Mouse (Mus musculus): ENCODE data around the gene Cgref1. TPM values are rescaled to one million over a fixed set of nuclear protein-coding genes. Genes with fewer than 3 reads are reported as not detected.

Gene Cgref1
- total RNA-seq, 1 experiment from 2014 or later, result not detected

DNA sequence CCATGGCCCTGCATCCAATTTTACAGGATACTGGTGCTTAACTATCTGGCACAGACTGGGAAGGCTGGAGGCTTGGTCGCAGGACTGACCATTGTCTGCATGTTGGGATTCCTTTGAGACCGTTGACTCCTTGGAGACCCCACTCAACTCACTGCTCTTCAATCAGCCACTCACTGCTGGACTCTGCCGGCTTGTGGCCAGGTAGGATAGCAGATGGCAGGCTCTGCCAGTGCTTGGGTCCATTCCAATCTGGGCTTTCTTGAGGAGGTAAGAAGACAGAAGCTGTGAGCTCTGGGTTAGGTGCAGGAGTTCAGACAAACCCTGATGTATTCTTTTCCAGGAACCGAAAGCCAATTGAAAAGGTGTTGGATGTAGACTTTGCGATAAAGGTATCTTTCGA lies 8.7 kb upstream of the Cgref1 start:
- no peak for ATAC-seq (replicated peaks in 1 of 2; ENCODE audit: insufficient read depth in 1 of 2, low FRiP score in 2 of 2, low TSS enrichment in 1 of 2, low read depth in 1 of 2, poor library complexity in 2 of 2, severe bottlenecking in 2 of 2)

GRCm38 (mm10) chr5:30952551-30952950 lies 7.2 kb upstream of the Cgref1 start:
- ATAC-seq (replicated peaks in 1 of 2; ENCODE audit: insufficient read depth in 1 of 2, low FRiP score in 2 of 2, low TSS enrichment in 1 of 2, low read depth in 1 of 2, poor library complexity in 2 of 2, severe bottlenecking in 2 of 2), result no peak

GRCm38 (mm10) chr5:30951706-30952105 lies 6.3 kb upstream of the Cgref1 start:
- no peak for ATAC-seq (replicated peaks in 1 of 2; ENCODE audit: insufficient read depth in 1 of 2, low FRiP score in 2 of 2, low TSS enrichment in 1 of 2, low read depth in 1 of 2, poor library complexity in 2 of 2, severe bottlenecking in 2 of 2)

DNA sequence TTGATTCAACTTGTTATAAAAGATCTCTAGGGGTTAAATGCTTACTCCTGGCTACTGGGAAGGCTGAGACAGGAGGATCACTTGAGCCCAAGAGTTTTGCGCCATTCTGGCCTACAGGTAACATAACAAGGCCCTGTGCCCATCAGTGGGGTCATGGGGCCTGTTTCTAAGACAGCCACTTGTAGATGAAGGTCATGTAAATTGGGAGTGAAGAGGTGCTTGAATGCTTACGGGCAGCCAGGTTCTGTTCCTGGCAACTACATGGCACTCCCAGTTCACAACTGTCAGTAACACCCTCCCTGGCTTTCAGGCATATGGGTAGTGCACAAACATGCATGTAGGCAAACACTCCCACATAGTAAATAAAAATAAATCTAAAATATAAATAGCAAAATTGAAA lies 5.5 kb upstream of the Cgref1 start:
- no peak for ATAC-seq (replicated peaks in 1 of 2; ENCODE audit: insufficient read depth in 1 of 2, low FRiP score in 2 of 2, low TSS enrichment in 1 of 2, low read depth in 1 of 2, poor library complexity in 2 of 2, severe bottlenecking in 2 of 2)

- ATAC-seq (replicated peaks in 1 of 2; ENCODE audit: insufficient read depth in 1 of 2, low FRiP score in 2 of 2, low TSS enrichment in 1 of 2, low read depth in 1 of 2, poor library complexity in 2 of 2, severe bottlenecking in 2 of 2), result no peak
These were observed 5.1 kb upstream of the Cgref1 start for GRCm38 (mm10) chr5:30950451-30950850.

DNA sequence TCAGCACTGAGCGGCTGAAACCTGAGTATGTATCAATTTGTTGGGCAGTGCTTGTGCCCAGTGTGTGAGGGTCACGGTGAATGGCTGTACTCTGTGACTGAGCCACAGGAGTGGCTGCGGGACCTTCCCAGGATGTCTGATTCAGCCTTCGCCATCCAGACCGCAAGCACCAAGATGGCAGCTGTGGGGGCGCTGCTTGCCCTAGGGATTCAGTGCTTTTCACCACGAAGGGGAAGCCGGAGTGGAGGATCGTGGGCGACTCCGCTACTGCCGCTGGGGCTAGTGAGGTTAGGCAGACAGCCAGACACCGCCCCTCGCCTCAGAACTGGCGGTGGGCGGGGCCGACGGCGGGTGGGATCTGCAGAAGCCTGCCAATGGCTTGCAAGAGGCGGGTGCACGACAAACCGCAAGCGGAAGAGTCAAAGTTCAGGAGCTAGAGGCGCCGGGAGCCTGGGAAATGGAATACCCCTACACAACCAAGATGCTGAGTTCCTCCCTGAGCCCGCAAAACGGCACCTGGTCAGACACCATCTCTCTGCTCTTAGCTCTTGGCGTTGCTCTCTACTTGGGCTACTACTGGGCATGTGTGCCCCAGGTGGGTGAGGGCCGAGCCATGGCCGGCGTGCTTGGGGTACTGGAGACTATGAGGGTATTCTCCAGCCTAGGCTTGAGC lies 4.4 kb upstream of the Cgref1 start:
- peak; percentile 88 to 90 for ATAC-seq (replicated peaks in 1 of 2; ENCODE audit: insufficient read depth in 1 of 2, low FRiP score in 2 of 2, low TSS enrichment in 1 of 2, low read depth in 1 of 2, poor library complexity in 2 of 2, severe bottlenecking in 2 of 2)

- no peak for ATAC-seq (replicated peaks in 1 of 2; ENCODE audit: insufficient read depth in 1 of 2, low FRiP score in 2 of 2, low TSS enrichment in 1 of 2, low read depth in 1 of 2, poor library complexity in 2 of 2, severe bottlenecking in 2 of 2)
These were observed 3.2 kb upstream of the Cgref1 start for GRCm38 (mm10) chr5:30948620-30949019.

DNA sequence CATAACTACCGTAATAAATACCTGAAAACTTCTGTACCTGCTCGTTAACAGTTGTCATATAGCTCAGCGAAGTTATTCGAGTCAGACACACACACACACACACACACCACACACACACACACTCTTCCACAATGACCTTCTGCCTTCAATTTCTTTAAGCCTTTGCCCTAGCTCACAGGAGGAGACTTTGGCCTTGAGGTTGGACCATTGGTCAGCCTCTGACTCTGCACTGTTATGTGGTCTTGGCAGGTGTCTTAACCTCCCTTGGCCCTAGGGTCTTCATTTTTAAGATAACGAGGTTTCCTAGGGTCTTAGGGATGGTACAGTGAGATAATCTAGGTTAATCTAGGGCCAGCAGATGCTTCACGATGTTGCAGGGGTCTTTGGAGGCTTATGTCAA lies 1.0 kb downstream of the Cgref1 start:
- no peak for ATAC-seq (replicated peaks in 1 of 2; ENCODE audit: insufficient read depth in 1 of 2, low FRiP score in 2 of 2, low TSS enrichment in 1 of 2, low read depth in 1 of 2, poor library complexity in 2 of 2, severe bottlenecking in 2 of 2)

DNA sequence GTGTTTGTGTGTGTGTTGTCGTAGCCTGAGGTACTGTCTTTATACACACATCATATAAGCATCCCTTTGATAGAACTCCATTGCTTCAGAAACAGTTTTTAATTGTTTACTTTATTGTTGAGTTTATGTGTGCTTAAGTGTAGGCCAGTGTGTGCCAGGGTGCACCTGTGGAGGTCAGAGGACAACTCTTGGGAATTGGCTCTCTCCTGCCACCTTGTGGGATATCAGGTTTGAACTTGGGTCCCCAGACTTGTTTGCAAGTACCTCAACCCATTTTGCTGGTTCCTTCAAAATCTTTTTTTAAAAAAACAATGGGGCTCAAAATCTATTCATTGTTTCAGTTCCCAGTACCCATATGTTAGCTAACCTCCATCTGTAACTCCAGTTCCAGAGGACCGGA lies 2.4 kb downstream of the Cgref1 start:
- no peak for ATAC-seq (replicated peaks in 1 of 2; ENCODE audit: insufficient read depth in 1 of 2, low FRiP score in 2 of 2, low TSS enrichment in 1 of 2, low read depth in 1 of 2, poor library complexity in 2 of 2, severe bottlenecking in 2 of 2)

GRCm38 (mm10) chr5:30934725-30935461 lies 10.5 kb downstream of the Cgref1 start:
- no peak for ATAC-seq (replicated peaks in 1 of 2; ENCODE audit: insufficient read depth in 1 of 2, low FRiP score in 2 of 2, low TSS enrichment in 1 of 2, low read depth in 1 of 2, poor library complexity in 2 of 2, severe bottlenecking in 2 of 2)

GRCm38 (mm10) chr5:30933705-30934104 lies 11.7 kb downstream of the Cgref1 start:
- no peak for ATAC-seq (replicated peaks in 1 of 2; ENCODE audit: insufficient read depth in 1 of 2, low FRiP score in 2 of 2, low TSS enrichment in 1 of 2, low read depth in 1 of 2, poor library complexity in 2 of 2, severe bottlenecking in 2 of 2)

- no peak for ATAC-seq (replicated peaks in 1 of 2; ENCODE audit: insufficient read depth in 1 of 2, low FRiP score in 2 of 2, low TSS enrichment in 1 of 2, low read depth in 1 of 2, poor library complexity in 2 of 2, severe bottlenecking in 2 of 2)
These were observed 14.0 kb downstream of the Cgref1 start for GRCm38 (mm10) chr5:30931378-30931777.

GRCm38 (mm10) chr5:30930846-30931245 lies 14.5 kb downstream of the Cgref1 start:
- no peak for ATAC-seq (replicated peaks in 1 of 2; ENCODE audit: insufficient read depth in 1 of 2, low FRiP score in 2 of 2, low TSS enrichment in 1 of 2, low read depth in 1 of 2, poor library complexity in 2 of 2, severe bottlenecking in 2 of 2)

DNA sequence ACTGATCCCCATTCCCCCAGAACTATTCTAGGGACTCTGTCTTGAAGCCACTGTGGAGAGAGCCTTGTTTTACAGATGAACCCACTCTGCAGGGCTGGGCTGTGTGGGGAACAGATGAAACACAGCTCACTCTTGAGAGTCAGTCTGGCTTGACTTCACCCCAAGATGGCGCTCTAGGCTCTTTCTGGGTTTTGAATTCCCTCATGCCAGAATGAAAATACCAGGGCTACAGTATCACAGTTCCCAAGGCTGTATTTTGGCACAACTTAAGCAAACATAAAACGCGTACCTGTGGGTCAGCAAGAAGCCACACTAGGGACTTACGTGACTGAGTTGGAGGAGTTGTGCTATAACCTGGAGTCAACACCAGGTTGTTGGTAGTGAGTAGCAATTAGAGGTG lies 15.3 kb downstream of the Cgref1 start:
- peak; percentile 23 to 53; a peak in 3 of 4 replicates for ATAC-seq (replicated peaks in 1 of 2; ENCODE audit: insufficient read depth in 1 of 2, low FRiP score in 2 of 2, low TSS enrichment in 1 of 2, low read depth in 1 of 2, poor library complexity in 2 of 2, severe bottlenecking in 2 of 2)

- no peak for ATAC-seq (replicated peaks in 1 of 2; ENCODE audit: insufficient read depth in 1 of 2, low FRiP score in 2 of 2, low TSS enrichment in 1 of 2, low read depth in 1 of 2, poor library complexity in 2 of 2, severe bottlenecking in 2 of 2)
These were observed 17.4 kb downstream of the Cgref1 start for GRCm38 (mm10) chr5:30927945-30928529.

DNA sequence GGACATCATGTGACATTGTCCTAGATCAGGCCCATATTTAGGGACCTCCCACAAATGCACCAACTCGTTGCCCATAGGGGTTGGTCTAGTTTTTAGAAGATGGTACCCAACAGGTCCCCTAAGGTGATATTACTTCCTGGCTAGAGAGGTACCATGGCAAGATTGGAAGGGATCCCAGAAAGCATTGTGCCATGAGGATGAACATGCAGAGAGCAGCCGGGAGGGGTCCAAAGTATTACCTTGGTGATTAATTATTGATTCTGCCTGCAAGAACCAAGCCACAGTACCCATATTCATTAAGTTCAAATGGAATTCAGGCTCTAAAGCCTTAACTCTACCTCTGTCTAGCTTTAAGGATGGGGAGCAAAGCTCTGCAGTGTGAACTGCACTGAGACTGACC lies 19.3 kb downstream of the Cgref1 start:
- no peak for ATAC-seq (replicated peaks in 1 of 2; ENCODE audit: insufficient read depth in 1 of 2, low FRiP score in 2 of 2, low TSS enrichment in 1 of 2, low read depth in 1 of 2, poor library complexity in 2 of 2, severe bottlenecking in 2 of 2)

DNA sequence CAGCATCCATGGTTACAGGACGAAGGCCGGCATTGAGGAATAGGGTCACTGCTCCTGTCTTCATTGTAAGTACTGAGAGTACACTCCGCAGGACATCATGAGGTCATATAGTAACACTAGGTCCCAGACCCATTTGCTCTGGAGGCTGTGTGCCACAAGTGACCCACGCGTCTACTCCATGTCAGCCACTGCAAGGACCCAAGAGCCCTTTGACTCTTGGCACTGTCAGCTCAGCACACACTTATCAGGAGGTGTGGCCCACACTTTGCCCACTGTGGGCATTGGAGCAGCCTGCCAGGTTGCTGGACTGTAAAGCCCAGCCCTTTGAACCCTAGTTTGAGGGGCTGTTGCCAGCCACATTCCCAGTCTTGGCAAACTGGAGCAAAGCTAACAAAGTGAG lies 20.2 kb downstream of the Cgref1 start:
- no peak for ATAC-seq (replicated peaks in 1 of 2; ENCODE audit: insufficient read depth in 1 of 2, low FRiP score in 2 of 2, low TSS enrichment in 1 of 2, low read depth in 1 of 2, poor library complexity in 2 of 2, severe bottlenecking in 2 of 2)

DNA sequence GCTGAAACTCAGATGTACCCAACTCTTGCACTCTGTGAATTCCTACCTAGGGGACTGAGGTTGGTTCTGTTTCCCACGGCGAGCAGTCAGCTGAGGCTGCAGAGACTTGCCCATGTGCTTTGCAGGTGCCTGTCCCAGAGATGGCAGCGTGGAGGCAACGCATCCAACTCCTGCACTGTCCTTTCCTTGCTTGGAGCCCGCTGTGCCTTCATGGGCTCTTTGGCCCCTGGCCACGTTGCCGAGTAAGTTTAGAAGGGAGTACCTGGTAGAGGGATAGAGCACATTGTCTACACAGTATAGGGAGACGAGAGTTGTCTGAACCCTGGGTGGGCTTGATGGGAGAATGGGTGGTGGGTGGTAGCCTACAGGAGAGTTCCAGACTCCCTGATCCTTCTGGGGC lies 20.8 kb downstream of the Cgref1 start:
- no peak for ATAC-seq (replicated peaks in 1 of 2; ENCODE audit: insufficient read depth in 1 of 2, low FRiP score in 2 of 2, low TSS enrichment in 1 of 2, low read depth in 1 of 2, poor library complexity in 2 of 2, severe bottlenecking in 2 of 2)

DNA sequence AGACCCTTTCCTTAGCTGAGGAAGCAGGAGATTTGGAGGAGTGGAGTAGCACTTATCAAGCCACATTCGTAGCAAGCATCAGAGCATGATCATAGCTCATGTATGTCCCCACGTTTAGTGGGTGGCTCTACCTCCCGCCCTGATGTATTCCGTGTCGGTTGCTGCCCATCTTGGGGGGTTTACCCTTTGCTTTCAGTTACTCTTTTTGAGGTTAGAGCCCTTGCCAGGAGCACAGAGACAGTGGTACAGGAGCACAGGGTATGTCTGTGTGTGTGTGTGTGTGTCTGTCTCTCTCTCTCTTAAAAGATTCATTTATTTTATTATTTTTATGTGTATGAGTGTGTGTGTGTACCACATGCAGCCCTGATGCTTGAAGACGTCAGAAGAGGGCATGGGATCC lies 22.3 kb downstream of the Cgref1 start:
- no peak for ATAC-seq (replicated peaks in 1 of 2; ENCODE audit: insufficient read depth in 1 of 2, low FRiP score in 2 of 2, low TSS enrichment in 1 of 2, low read depth in 1 of 2, poor library complexity in 2 of 2, severe bottlenecking in 2 of 2)

Measured in hematopoietic stem cell, adult 5-6 weeks (primary cell).